Mouse (Mus musculus): Measurements from ENCODE around the gene Gm10337. TPM values are rescaled to one million over a fixed set of nuclear protein-coding genes. Genes with fewer than 3 reads are reported as not detected.

Gm10337 gene
- polyA plus RNA-seq, 1 experiment from 2014 or later: not detected

- Histone ChIP-seq H3K4me3 (ENCODE audit: low read depth, low read length) (peak overlapping the region; percentile 62), H3K4me1 (ENCODE audit: insufficient read depth) (peaks cover 21% of the 10 kb centered on the region), H3K36me3 (replicated peaks; ENCODE audit: insufficient read depth, low read length) (peaks cover 11% of the 10 kb centered on the region), H3K27ac (ENCODE audit: low read depth) (peak overlapping the region; percentile 98), H3K27me3 (ENCODE audit: insufficient read depth, low read length) (0 out of 2 replicates have a peak, but pooled peaks cover 5% of the 10 kb centered on the region), H3K9ac (replicated peaks) (peak overlapping the region; percentile 88), H3K4me2 (ENCODE audit: low read depth, low read length) (peak overlapping the region; percentile 100), H3K9me3 (ENCODE audit: low read length) (no peaks in the 10 kb centered on the region)
- ATAC-seq (no peak), DNase-seq (no peak)
- TF ChIP-seq EP300 (IDR thresholded peaks at IDR 0.05; ENCODE audit: low read depth) (no peak), CTCF (IDR thresholded peaks at IDR 0.05; ENCODE audit: low read depth) (no peak)
- WGBS (ENCODE audit: insufficient replicate concordance): 33% methylated on average over 16 of the region's 17 CpGs
Measured at GRCm38 (mm10) chr15:102519211-102520141, 16.0 kb downstream of the Gm10337 start.

GRCm38 (mm10) chr15:102520416-102520815, 16.9 kb downstream of the Gm10337 start:
- Histone ChIP-seq H3K9me3 (ENCODE audit: low read length) (no peaks in the 10 kb centered on the region), H3K27me3 (ENCODE audit: insufficient read depth, low read length) (0 out of 2 replicates have a peak, but pooled peaks cover 5% of the 10 kb centered on the region), H3K9ac (replicated peaks) (no peak overlapping the region), H3K4me3 (ENCODE audit: low read depth, low read length) (no peak overlapping the region), H3K36me3 (replicated peaks; ENCODE audit: insufficient read depth, low read length) (peaks cover 13% of the 10 kb centered on the region), H3K4me2 (ENCODE audit: low read depth, low read length) (no peak overlapping the region), H3K4me1 (ENCODE audit: insufficient read depth) (peaks cover 21% of the 10 kb centered on the region), H3K27ac (ENCODE audit: low read depth) (0 out of 2 replicates have a peak overlapping the region, but pooled peaks have one; percentile 11)
- 41% methylated on average over 4 of the region's 4 CpGs for whole genome bisulfite sequencing (ENCODE audit: insufficient replicate concordance)
- DNase-seq (no peak), ATAC-seq (no peak)
- TF ChIP-seq EP300 (IDR thresholded peaks at IDR 0.05; ENCODE audit: low read depth): no peak

GRCm38 (mm10) chr15:102521480-102521879, 18.0 kb downstream of the Gm10337 start:
- Histone ChIP-seq H3K27ac (ENCODE audit: low read depth) (no peak overlapping the region), H3K4me3 (ENCODE audit: low read depth, low read length) (no peak overlapping the region), H3K27me3 (ENCODE audit: insufficient read depth, low read length) (no peaks in the 10 kb centered on the region), H3K4me2 (ENCODE audit: low read depth, low read length) (no peak overlapping the region), H3K4me1 (ENCODE audit: insufficient read depth) (peaks cover 15% of the 10 kb centered on the region), H3K9me3 (ENCODE audit: low read length) (no peaks in the 10 kb centered on the region), H3K36me3 (replicated peaks; ENCODE audit: insufficient read depth, low read length) (peaks cover 21% of the 10 kb centered on the region), H3K9ac (replicated peaks) (no peak overlapping the region)
- 84% methylated on average over 4 of the region's 4 CpGs for WGBS (ENCODE audit: insufficient replicate concordance)
- ATAC-seq: no peak
- no peak for DNase-seq
- TF ChIP-seq CTCF (IDR thresholded peaks at IDR 0.05; ENCODE audit: low read depth) (no peak), EP300 (IDR thresholded peaks at IDR 0.05; ENCODE audit: low read depth) (no peak)

- DNase-seq (peak; percentile 84), ATAC-seq (peak; percentile 52; the same call in 1 of the 2 replicates)
- H3K36me3 ChIP-seq (replicated peaks; ENCODE audit: insufficient read depth, low read length): peaks cover 39% of the 10 kb centered on the region
Measured at GRCm38 (mm10) chr15:102524892-102525485, 21.5 kb downstream of the Gm10337 start, which contains the start of gene Npff. Npff (minus strand) TSS chr15:102524942.

GRCm38 (mm10) chr15:102526111-102527002, 22.8 kb downstream of the Gm10337 start:
- WGBS (ENCODE audit: insufficient replicate concordance): 65% methylated on average over 6 of the region's 6 CpGs
- Histone ChIP-seq H3K9me3 (ENCODE audit: low read length) (no peaks in the 10 kb centered on the region), H3K9ac (replicated peaks) (no peak overlapping the region), H3K4me3 (ENCODE audit: low read depth, low read length) (no peak overlapping the region), H3K4me2 (ENCODE audit: low read depth, low read length) (no peak overlapping the region), H3K27ac (ENCODE audit: low read depth) (no peak overlapping the region), H3K4me1 (ENCODE audit: insufficient read depth) (no peaks in the 10 kb centered on the region), H3K36me3 (replicated peaks; ENCODE audit: insufficient read depth, low read length) (peaks cover 51% of the 10 kb centered on the region), H3K27me3 (ENCODE audit: insufficient read depth, low read length) (no peaks in the 10 kb centered on the region)
- ATAC-seq (no peak), DNase-seq (no peak)
- no peak for TF ChIP-seq CTCF (IDR thresholded peaks at IDR 0.05; ENCODE audit: low read depth)
- TF ChIP-seq EP300 (IDR thresholded peaks at IDR 0.05; ENCODE audit: low read depth): no peak

More at GRCm38 (mm10) chr15:102524892-102525485, 21.5 kb downstream of the Gm10337 start, which contains the start of gene Npff:
- no peak within 1 kb of the TSS for H3K9ac ChIP-seq (replicated peaks)
- peak; percentile 98 for TF ChIP-seq CTCF (IDR thresholded peaks at IDR 0.05; ENCODE audit: low read depth)
- TF ChIP-seq EP300 (IDR thresholded peaks at IDR 0.05; ENCODE audit: low read depth): no peak
- H3K9me3 ChIP-seq (ENCODE audit: low read length): no peaks in the 10 kb centered on the region
- no peak within 1 kb of the TSS for H3K4me2 ChIP-seq (ENCODE audit: low read depth, low read length)
- H3K4me3 ChIP-seq (ENCODE audit: low read depth, low read length): no peak within 1 kb of the TSS
- H3K27ac ChIP-seq (ENCODE audit: low read depth): no peak within 1 kb of the TSS
- WGBS (ENCODE audit: insufficient replicate concordance): 11% methylated on average over 3 of the region's 3 CpGs
- H3K4me1 ChIP-seq (ENCODE audit: insufficient read depth): no peaks in the 10 kb centered on the region
- no peaks in the 10 kb centered on the region for H3K27me3 ChIP-seq (ENCODE audit: insufficient read depth, low read length)
